Mouse (Mus musculus) G1E (cell line): ENCODE data around the gene Cd8b1. TPM values are rescaled to one million over a fixed set of nuclear protein-coding genes. Genes with fewer than 3 reads are reported as not detected.
"Not testable (repeated sequence)": the region's sequence is repeated elsewhere in the genome, so short reads cannot be mapped to it uniquely, and the experiment has no call there.

Source experiments
- ATAC-seq: 2 replicates; pipeline ENCODE4 v1.8.0; 2016; ENCODE audit warnings: mild to moderate bottlenecking; ENCODE audit not compliant: insufficient number of reproducible peaks, poor library complexity, low FRiP score, severe bottlenecking; ENCODE audit errors: extremely low read depth
- DNase-seq: peaks from one replicate; pipeline ENCODE4 v3.0.0; 2012; ENCODE audit warnings: low spot score
- H3K27me3 ChIP-seq: 2 replicates; pipeline ENCODE4 v1.6.1; 2012; ENCODE audit warnings: mild to moderate bottlenecking, low read length, inconsistent platforms; ENCODE audit not compliant: insufficient read depth
- H3K36me3 ChIP-seq: replicated peaks from 2 replicates; pipeline ENCODE3; 2012; ENCODE audit warnings: mild to moderate bottlenecking, inconsistent platforms
- H3K4me1 ChIP-seq: 2 replicates; pipeline ENCODE4 v1.6.1; 2012; ENCODE audit warnings: low read depth, low read length, inconsistent platforms, mixed read lengths; ENCODE audit not compliant: insufficient read depth
- H3K4me3 ChIP-seq: 2 replicates; pipeline ENCODE4 v1.5.1; 2012; ENCODE audit warnings: low read depth, mild to moderate bottlenecking, inconsistent platforms, low read length, moderate library complexity, mixed read lengths
- H3K9me3 ChIP-seq: replicated peaks from 2 replicates; pipeline ENCODE4 v1.6.1; 2012; ENCODE audit warnings: inconsistent platforms
- CTCF ChIP-seq: IDR thresholded peaks from 2 replicates; pipeline ENCODE4 v1.5.1; 2012; ENCODE audit warnings: low read depth, low read length, inconsistent platforms, mixed read lengths
- GATA1 ChIP-seq: IDR thresholded peaks from 2 replicates; pipeline ENCODE4 v1.6.1; 2012; ENCODE audit warnings: borderline replicate concordance, low read length, inconsistent platforms, mixed read lengths
- GATA2 ChIP-seq: IDR thresholded peaks from 2 replicates; pipeline ENCODE4 v1.6.1; 2012; ENCODE audit warnings: low read depth, low read length, inconsistent platforms, borderline replicate concordance
- POLR2AphosphoS5 ChIP-seq: IDR thresholded peaks from 2 replicates; pipeline ENCODE4 v1.6.1; 2012; ENCODE audit warnings: low read depth, low read length, inconsistent platforms; ENCODE audit not compliant: insufficient replicate concordance
- TAL1 ChIP-seq: conservative IDR thresholded peaks from 2 replicates; pipeline ENCODE4 v1.6.1; 2012; ENCODE audit warnings: low read depth, low read length, inconsistent platforms, mixed read lengths
- polyA plus RNA-seq: library from polyadenylated mRNA; stranded (reverse); fragments of >175 nt; gene quantifications from 2 replicates; pipeline ENCODE4 v1.2.3, GENCODE M21; 2012
- total RNA-seq, 2 experiments: library from RNA; stranded (forward) in 1 of 2; stranded (reverse) in 1 of 2; fragments of 200-1000 nt in 1 of 2; fragments of >200 nt in 1 of 2; fragmentation: Nextera tagmentation in 1 of 2; gene quantifications; 2 replicates each; pipeline ENCODE4 v1.2.3; 2014 to 2017

Cd8b1 gene
- total and polyA plus RNA-seq, 3 experiments, result 0.11 TPM; not detected in 2

- ATAC-seq (no peak), DNase-seq (no peak)
- Histone ChIP-seq H3K4me3 (no peak overlapping the region), H3K4me1 (no peaks in the 10 kb centered on the region), H3K36me3 (no peaks in the 10 kb centered on the region), H3K9me3 (no peaks in the 10 kb centered on the region), H3K27me3 (peaks cover 18% of the 10 kb centered on the region)
- no peak for TF ChIP-seq GATA1
- TF ChIP-seq GATA2, result no peak
- TF ChIP-seq TAL1, result no peak
- TF ChIP-seq CTCF, result no peak
- no peak for TF ChIP-seq POLR2AphosphoS5
Observed at GRCm38 (mm10) chr6:71330486-71330885, 7.9 kb downstream of the Cd8b1 start.

- H3K36me3 ChIP-seq, H3K4me3 ChIP-seq, DNase-seq, H3K4me1 ChIP-seq, H3K9me3 ChIP-seq, ATAC-seq: not testable (repeated sequence)
- H3K27me3 ChIP-seq, result peaks cover 15% of the 10 kb centered on the region
Observed at GRCm38 (mm10) chr6:71331491-71331890, 8.9 kb downstream of the Cd8b1 start.

- Histone ChIP-seq H3K27me3 (peaks cover 17% of the 10 kb centered on the region), H3K4me1 (no peaks in the 10 kb centered on the region), H3K9me3 (no peaks in the 10 kb centered on the region), H3K36me3 (no peaks in the 10 kb centered on the region), H3K4me3 (no peak overlapping the region)
- ATAC-seq, result no peak
- TF ChIP-seq CTCF (no peak), GATA2 (no peak), TAL1 (no peak), POLR2AphosphoS5 (no peak), GATA1 (no peak)
- DNase-seq, result no peak
Observed at GRCm38 (mm10) chr6:71332236-71332965, 9.8 kb downstream of the Cd8b1 start.

- TF ChIP-seq GATA2 (no peak), TAL1 (no peak), CTCF (no peak), GATA1 (no peak), POLR2AphosphoS5 (no peak)
- no peaks in the 10 kb centered on the region for H3K9me3 ChIP-seq
- no peaks in the 10 kb centered on the region for H3K4me1 ChIP-seq
- H3K36me3 ChIP-seq, result no peaks in the 10 kb centered on the region
- H3K4me3 ChIP-seq, result no peak overlapping the region
- ATAC-seq, result no peak
- peaks cover 17% of the 10 kb centered on the region for H3K27me3 ChIP-seq
- DNase-seq, result no peak
Observed at GRCm38 (mm10) chr6:71333031-71333430, 10.4 kb downstream of the Cd8b1 start.

- DNase-seq (no peak), ATAC-seq (no peak)
- Histone ChIP-seq H3K27me3 (peaks cover 12% of the 10 kb centered on the region), H3K36me3 (no peaks in the 10 kb centered on the region), H3K9me3 (no peaks in the 10 kb centered on the region), H3K4me3 (no peak overlapping the region), H3K4me1 (no peaks in the 10 kb centered on the region)
- TF ChIP-seq GATA2 (no peak), CTCF (no peak), POLR2AphosphoS5 (no peak), TAL1 (no peak), GATA1 (no peak)
Observed at GRCm38 (mm10) chr6:71333578-71334273, 11.1 kb downstream of the Cd8b1 start.

- Histone ChIP-seq H3K4me1 (no peaks in the 10 kb centered on the region), H3K9me3 (no peaks in the 10 kb centered on the region), H3K27me3 (peaks cover 17% of the 10 kb centered on the region), H3K36me3 (no peaks in the 10 kb centered on the region), H3K4me3 (no peak overlapping the region)
- TF ChIP-seq POLR2AphosphoS5 (no peak), GATA1 (no peak), TAL1 (no peak), CTCF (no peak), GATA2 (no peak)
- no peak for ATAC-seq
- no peak for DNase-seq
Observed at GRCm38 (mm10) chr6:71337666-71338065, 15.1 kb downstream of the Cd8b1 start.
